Mouse (Mus musculus): ENCODE data around the gene Tcf3. TPM values are rescaled to one million over a fixed set of nuclear protein-coding genes. Genes with fewer than 3 reads are reported as not detected.

Gene Tcf3
- total and polyA plus RNA-seq, 3 experiments: 125 to 258 TPM; not detected in 1

GRCm38 (mm10) chr10:80432936-80433512, 423 bp downstream of the Tcf3 start:
- peak; percentile 58 for DNase-seq (ENCODE audit: low read depth, low spot score)
- H3K4me1 ChIP-seq (ENCODE audit: control insufficient read depth in 1 of 2, insufficient read depth in 2 of 2, low read length in 2 of 2): peaks cover 6 to 34% of the 10 kb centered on the region in 2 experiments; a peak in 3 of 4 replicates
- H3K27me3 ChIP-seq (ENCODE audit: control insufficient read depth in 1 of 2, insufficient read depth in 2 of 2, low read length in 2 of 2): no peaks in the 10 kb centered on the region
- peaks cover 0 to 27% of the 10 kb centered on the region in 2 experiments; a peak in 2 of 4 replicates for H3K36me3 ChIP-seq (ENCODE audit: control insufficient read depth in 1 of 2, insufficient read depth in 2 of 2, low read length in 2 of 2)
- TF ChIP-seq MXI1 (IDR thresholded peaks at IDR 0.05; ENCODE audit: low read depth, low read length) (peak; percentile 19; the same call in 1 of the 2 replicates), TCF12 (IDR thresholded peaks at IDR 0.05; ENCODE audit: low read depth, low read length) (no peak), SMC3 (IDR thresholded peaks at IDR 0.05; ENCODE audit: low read depth, low read length) (0 out of 2 replicates have a peak, but pooled peaks have one; percentile 3), POLR2A (IDR thresholded peaks at IDR 0.05; ENCODE audit: control insufficient read depth in 1 of 2, insufficient read depth in 1 of 2, low read depth in 1 of 2, low read length in 2 of 2, poor library complexity in 1 of 2) (peak in 1 of 2 experiments; percentile 10; a peak in 1 of 4 replicates)
- H3K79me2 ChIP-seq (ENCODE audit: control insufficient read depth, insufficient read depth, low read length, poor library complexity): peaks cover 25% of the 10 kb centered on the region
- peak overlapping the region; percentile 85 to 96 for H3K4me3 ChIP-seq (ENCODE audit: control insufficient read depth in 1 of 2, insufficient read depth in 1 of 2, low read depth in 2 of 2, low read length in 2 of 2)
- peak overlapping the region; percentile 79 for H3K27ac ChIP-seq (ENCODE audit: control insufficient read depth, low read depth, low read length)
- H3K9me3 ChIP-seq (replicated peaks; ENCODE audit: insufficient read depth, low read length): no peaks in the 10 kb centered on the region
- H3K9ac ChIP-seq (ENCODE audit: control insufficient read depth, low read depth, low read length, poor library complexity, severe bottlenecking): peak overlapping the region; percentile 97

DNA sequence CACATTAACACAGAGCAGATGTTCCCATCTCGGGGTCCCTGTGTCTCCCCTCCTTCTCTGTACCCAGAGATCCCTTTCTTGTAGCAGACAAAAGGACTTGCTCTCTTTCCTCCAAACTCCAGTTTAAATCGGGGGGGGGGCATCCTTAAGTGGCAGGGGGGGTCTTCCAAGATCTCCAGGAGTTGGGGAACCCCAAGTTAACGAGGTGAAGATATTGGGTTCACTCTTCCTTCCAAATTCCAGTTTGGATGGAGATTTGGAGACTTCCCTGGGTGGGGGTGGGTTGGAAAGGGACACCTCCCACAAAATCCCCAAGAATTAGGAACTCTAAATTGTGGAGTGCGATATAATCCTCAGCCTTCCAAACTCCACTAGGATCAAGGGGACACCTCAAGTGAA, 1.1 kb downstream of the Tcf3 start:
- DNase-seq (ENCODE audit: low read depth, low spot score): no peak
- Histone ChIP-seq H3K4me3 (ENCODE audit: control insufficient read depth in 1 of 2, insufficient read depth in 1 of 2, low read depth in 2 of 2, low read length in 2 of 2) (peak overlapping the region; percentile 85 to 96), H3K36me3 (ENCODE audit: control insufficient read depth in 1 of 2, insufficient read depth in 2 of 2, low read length in 2 of 2) (peaks cover 0 to 27% of the 10 kb centered on the region in 2 experiments; a peak in 3 of 4 replicates), H3K4me1 (ENCODE audit: control insufficient read depth in 1 of 2, insufficient read depth in 2 of 2, low read length in 2 of 2) (peaks cover 6 to 34% of the 10 kb centered on the region in 2 experiments; a peak in 3 of 4 replicates), H3K9ac (ENCODE audit: control insufficient read depth, low read depth, low read length, poor library complexity, severe bottlenecking) (peak overlapping the region; percentile 97), H3K27me3 (ENCODE audit: control insufficient read depth in 1 of 2, insufficient read depth in 2 of 2, low read length in 2 of 2) (no peaks in the 10 kb centered on the region), H3K9me3 (replicated peaks; ENCODE audit: insufficient read depth, low read length) (no peaks in the 10 kb centered on the region), H3K27ac (ENCODE audit: control insufficient read depth, low read depth, low read length) (peak overlapping the region; percentile 79; the same call in 1 of the 2 replicates), H3K79me2 (ENCODE audit: control insufficient read depth, insufficient read depth, low read length, poor library complexity) (peaks cover 25% of the 10 kb centered on the region)
- TF ChIP-seq TAL1 (IDR thresholded peaks at IDR 0.05; ENCODE audit: low read length) (no peak), ZKSCAN1 (IDR thresholded peaks at IDR 0.05; ENCODE audit: low read depth, low read length) (no peak), ETS1 (IDR thresholded peaks at IDR 0.05; ENCODE audit: low read depth, low read length) (0 out of 2 replicates have a peak, but pooled peaks have one; percentile 12)

GRCm38 (mm10) chr10:80431570-80432386, 1.7 kb downstream of the Tcf3 start:
- 0 out of 2 replicates have a peak overlapping the region, but pooled peaks have one; percentile 3 for H3K27ac ChIP-seq (ENCODE audit: control insufficient read depth, low read depth, low read length)
- peaks cover 6 to 30% of the 10 kb centered on the region in 2 experiments; a peak in 3 of 4 replicates for H3K4me1 ChIP-seq (ENCODE audit: control insufficient read depth in 1 of 2, insufficient read depth in 2 of 2, low read length in 2 of 2)
- H3K36me3 ChIP-seq (ENCODE audit: control insufficient read depth in 1 of 2, insufficient read depth in 2 of 2, low read length in 2 of 2): peaks cover 0 to 27% of the 10 kb centered on the region in 2 experiments; a peak in 3 of 4 replicates
- H3K27me3 ChIP-seq (ENCODE audit: control insufficient read depth in 1 of 2, insufficient read depth in 2 of 2, low read length in 2 of 2): no peaks in the 10 kb centered on the region
- H3K4me3 ChIP-seq (ENCODE audit: control insufficient read depth in 1 of 2, insufficient read depth in 1 of 2, low read depth in 2 of 2, low read length in 2 of 2): peak overlapping the region in 1 of 2 experiments; percentile 85; a peak in 1 of 4 replicates
- H3K9me3 ChIP-seq (replicated peaks; ENCODE audit: insufficient read depth, low read length): no peaks in the 10 kb centered on the region
- H3K9ac ChIP-seq (ENCODE audit: control insufficient read depth, low read depth, low read length, poor library complexity, severe bottlenecking): peak overlapping the region; percentile 97
- DNase-seq (ENCODE audit: low read depth, low spot score): no peak
- TF ChIP-seq NELFE (IDR thresholded peaks at IDR 0.05; ENCODE audit: low read depth, low read length): no peak
- 0 out of 2 replicates have a peak, but pooled peaks have one; percentile 36 for TF ChIP-seq CHD1 (IDR thresholded peaks at IDR 0.05; ENCODE audit: low read depth, low read length)
- peak; percentile 46; the same call in 1 of the 2 replicates for TF ChIP-seq ZNF384 (IDR thresholded peaks at IDR 0.05; ENCODE audit: low read depth, low read length)
- H3K79me2 ChIP-seq (ENCODE audit: control insufficient read depth, insufficient read depth, low read length, poor library complexity): peaks cover 25% of the 10 kb centered on the region
